Mouse (Mus musculus) c-Kit-positive CD71-positive TER-119-negative erythroid progenitor cells, embryonic 14.5 days (primary cell): Measurements from ENCODE around the gene Atp8a1.

Experiments
- DNase-seq: peaks from one replicate; pipeline ENCODE4 v3.0.0-alpha.2; 2013; ENCODE audit warnings: low read depth

Atp8a1 gene

DNA sequence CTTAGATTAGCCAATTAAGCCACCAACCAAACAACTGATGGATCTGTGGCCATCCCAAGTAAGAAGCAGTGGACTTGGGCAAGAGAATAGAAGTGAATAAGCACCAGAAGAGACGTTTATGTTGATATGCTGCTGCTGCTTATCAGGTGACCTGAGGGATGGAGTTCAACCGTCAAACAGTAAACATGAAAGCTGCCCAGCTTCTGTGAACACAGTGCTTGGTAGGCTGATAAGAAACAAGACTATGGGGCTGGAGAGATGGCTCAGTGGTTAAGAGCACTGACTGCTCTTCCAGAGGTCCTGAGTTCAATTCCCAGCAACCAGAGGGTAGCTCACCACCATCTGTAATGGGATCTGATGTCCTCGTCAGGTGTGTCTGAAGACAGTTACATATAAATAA, 168.4 kb downstream of the Atp8a1 start:
- DNase-seq, result peak; percentile 11

DNA sequence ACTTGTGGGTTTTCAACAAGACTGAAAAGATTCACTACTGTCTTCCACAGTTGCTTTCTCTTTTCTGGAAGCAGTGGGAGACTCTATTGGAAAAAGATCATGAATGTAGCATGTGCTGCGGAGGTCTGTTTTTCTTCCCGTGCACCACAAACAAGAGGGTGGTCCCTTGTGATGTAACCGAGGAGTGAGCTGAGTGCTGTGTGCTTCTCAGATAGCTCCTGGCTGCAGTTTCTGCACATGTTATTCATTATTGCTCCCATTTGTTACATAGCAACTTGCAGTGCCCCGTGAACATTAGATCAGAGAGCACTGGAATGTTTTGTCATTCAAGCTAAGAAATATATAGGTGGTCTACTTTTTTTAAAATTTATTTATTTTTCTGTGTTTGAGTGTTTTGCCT, 174.2 kb downstream of the Atp8a1 start:
- no peak for DNase-seq

GRCm38 (mm10) chr5:67670158-67670557, 177.1 kb downstream of the Atp8a1 start:
- no peak for DNase-seq

DNA sequence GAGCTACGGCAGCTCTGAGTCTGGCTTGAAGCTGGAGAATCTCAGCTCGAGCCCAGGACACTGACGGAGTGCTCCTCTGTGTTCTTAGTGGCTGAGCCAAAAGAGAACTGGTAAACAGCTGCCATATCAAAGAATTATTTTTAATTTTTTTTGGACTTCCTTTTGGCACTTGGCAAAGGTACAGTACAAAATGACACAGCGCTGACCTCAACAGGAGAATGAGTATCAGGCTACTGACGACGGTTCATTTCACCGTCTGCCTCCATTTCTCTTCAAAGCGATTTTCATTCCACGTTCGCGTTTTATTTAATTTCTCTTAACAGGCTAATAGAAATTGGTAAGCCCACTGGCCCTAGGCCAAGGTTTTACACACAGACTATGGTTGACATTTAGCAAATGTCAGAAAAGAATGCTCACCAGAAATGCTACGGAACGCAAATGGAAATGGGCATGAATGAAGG, 177.8 kb downstream of the Atp8a1 start:
- DNase-seq, result no peak

GRCm38 (mm10) chr5:67662715-67663114, 184.5 kb downstream of the Atp8a1 start:
- no peak for DNase-seq

DNA sequence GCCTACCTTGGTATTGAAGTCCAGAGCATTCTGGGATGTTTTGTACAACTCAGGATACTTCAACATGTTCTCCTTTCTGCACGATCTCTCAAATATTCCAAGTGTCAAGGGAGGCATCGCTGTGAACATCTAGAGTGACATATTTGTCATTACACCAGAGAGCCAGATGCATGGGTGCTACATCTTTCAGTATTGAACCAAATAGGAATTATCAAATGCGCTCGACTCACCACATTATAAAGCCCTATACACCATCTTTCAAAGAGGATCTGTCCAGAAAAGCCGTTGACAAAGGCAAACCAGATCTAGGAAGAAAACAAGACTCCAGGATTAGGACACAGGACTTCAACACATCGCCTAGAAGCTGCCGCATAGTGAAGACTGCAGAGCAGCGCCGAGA, 187.4 kb downstream of the Atp8a1 start:
- DNase-seq, result no peak

- no peak for DNase-seq
These were observed 190.4 kb downstream of the Atp8a1 start for GRCm38 (mm10) chr5:67656821-67657259.

GRCm38 (mm10) chr5:67655696-67656519, 191.3 kb downstream of the Atp8a1 start:
- DNase-seq, result no peak

- DNase-seq, result no peak
These were observed 192.7 kb downstream of the Atp8a1 start for GRCm38 (mm10) chr5:67654572-67654971.

GRCm38 (mm10) chr5:67653543-67653942, 193.7 kb downstream of the Atp8a1 start:
- no peak for DNase-seq

DNA sequence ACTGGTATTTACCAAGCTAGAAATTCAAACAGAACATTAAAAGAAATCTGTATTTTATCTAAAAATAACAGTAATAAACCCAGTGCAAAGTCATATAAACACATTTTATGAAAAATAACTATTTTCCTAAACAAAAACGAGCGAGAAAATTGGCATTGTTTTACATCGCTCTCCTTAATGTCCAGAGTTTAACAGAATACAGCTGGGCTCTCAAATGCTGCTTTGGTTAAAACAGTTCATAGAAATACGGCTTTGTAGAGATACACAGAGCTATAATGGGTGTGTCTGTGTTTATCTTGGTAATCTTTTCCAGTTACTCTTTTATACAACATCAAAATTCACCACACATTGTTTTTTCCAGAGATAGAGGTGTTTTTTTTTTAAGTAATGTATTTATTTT, 194.8 kb downstream of the Atp8a1 start:
- no peak for DNase-seq

DNA sequence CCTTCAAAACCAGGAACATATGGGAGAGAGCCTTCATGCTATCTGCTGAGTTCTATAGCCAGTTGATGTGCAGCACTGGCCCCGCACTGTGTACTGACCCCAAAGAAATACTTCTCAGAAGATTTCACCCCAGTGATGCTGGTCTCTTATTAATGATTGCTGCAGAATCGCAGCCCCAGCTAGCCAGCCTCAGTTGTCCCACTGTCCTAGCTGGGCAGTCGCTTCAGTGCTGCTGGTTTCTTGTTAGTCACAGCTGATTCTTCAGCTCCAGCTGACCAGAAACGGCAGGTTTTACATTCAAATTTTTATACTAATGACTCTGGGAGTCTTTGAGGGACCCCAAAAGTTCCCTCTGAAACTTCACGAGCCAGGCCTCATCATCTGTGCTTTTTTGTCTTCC, 197.2 kb downstream of the Atp8a1 start:
- DNase-seq, result no peak

GRCm38 (mm10) chr5:67649156-67649555, 198.1 kb downstream of the Atp8a1 start:
- DNase-seq, result no peak

DNA sequence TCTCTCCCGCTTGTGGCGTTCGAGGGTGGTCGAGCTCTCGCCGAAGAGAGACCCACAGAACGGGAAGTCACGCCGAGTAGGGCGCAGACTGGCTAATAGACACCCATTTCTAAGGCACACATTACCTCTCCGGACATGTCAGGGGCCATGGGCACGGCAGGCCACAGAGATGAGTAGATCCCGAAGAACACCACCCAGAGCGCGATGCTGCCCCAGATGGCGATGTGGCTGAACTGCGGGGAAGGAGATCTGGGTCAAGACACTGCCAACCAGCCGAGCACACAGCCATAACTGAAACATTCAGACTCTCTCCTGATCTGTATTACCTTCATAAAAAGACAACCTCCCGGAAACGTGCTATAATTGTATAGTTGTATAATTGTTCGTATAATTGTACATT, 199.7 kb downstream of the Atp8a1 start:
- no peak for DNase-seq

DNA sequence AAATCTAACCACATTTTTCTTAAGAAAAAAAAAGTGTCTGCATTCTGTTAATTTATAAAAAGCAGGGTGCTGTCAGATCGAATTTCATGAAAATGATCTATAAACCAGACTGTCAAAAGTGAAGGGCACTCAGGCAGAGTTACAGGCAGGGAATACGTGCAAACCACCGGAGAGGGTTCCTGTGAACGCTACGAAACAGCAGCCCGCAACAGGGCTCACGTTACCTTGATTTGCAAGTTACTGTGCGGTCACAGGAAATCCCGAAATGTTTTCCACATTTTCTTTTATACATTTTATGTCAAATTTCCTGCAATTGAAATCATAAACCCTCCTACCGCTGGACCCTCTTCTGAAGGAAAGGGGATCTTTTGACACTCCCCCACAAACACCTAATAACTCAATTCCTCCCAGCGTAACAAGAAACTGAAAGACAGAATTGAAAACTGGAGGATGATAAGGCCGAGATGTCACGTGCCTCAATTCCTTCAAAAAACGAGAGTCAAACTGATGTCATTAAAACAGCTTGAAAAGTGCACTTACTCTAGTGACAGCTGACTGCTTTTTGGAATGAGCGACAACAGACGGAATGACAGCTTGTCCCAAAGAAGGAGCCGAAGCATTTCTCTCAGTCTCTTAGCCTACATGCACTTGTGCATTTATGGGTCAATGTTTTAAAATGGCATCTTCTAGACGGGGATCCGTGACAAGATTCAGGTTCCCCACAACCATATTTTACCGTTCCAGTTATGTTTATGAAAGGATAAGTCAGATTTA, 200.3 kb downstream of the Atp8a1 start:
- no peak for DNase-seq

DNA sequence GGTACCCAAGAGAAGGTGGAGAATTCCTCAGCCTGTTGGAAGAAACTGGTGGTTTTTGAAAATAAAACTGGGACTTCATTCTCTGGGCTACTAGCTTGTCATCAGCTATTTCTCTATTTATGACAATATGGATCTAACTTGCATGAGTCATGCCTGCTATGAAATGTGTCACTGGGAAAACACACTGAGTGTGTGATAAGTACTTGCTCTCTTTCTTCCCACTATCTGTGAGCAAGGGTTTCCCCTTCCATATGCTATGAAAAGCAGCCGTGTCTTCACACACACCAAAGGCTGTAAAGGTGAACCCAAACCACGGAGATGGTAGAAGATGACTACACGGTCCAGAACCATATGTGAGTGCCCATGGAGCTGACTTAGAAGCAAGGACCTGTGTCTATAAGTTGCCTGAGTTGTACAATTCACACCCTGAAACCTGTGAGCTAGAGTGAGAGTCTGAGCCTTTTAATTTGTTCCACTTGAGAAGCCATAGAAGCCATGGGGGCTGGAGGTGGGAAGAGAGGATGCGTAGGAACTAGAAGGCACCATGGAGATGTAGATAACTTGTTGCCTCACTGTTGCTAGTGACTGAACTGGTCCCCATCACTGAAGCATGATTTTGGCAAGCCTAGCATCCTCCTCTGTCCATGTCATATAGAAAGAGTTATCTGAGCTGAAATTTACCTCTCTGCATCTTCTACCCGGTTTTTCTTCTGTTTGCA, 203.5 kb downstream of the Atp8a1 start:
- DNase-seq, result no peak

- DNase-seq, result no peak
These were observed 205.7 kb downstream of the Atp8a1 start for GRCm38 (mm10) chr5:67641406-67642120.

- no peak for DNase-seq
These were observed 206.5 kb downstream of the Atp8a1 start for GRCm38 (mm10) chr5:67640596-67641312.

- no peak for DNase-seq
These were observed 212.9 kb downstream of the Atp8a1 start for GRCm38 (mm10) chr5:67634339-67634738.

- no peak for DNase-seq
These were observed 213.4 kb downstream of the Atp8a1 start for GRCm38 (mm10) chr5:67633831-67634268.

- DNase-seq, result no peak
These were observed 214.0 kb downstream of the Atp8a1 start for GRCm38 (mm10) chr5:67633138-67633782.
